Mouse (Mus musculus): ENCODE results near the gene Fam57b. TPM values are rescaled to one million over a fixed set of nuclear protein-coding genes. Genes with fewer than 3 reads are reported as not detected.

Gene Fam57b
- polyA plus RNA-seq, 1 experiment from 2014 or later: 0.74 TPM

GRCm38 (mm10) chr7:126818818-126819217 is 21.4 kb downstream of the Fam57b start:
- no peak overlapping the region for H3K4me2 ChIP-seq
- WGBS: 9% methylated on average over 1 of the region's 1 CpGs

GRCm38 (mm10) chr7:126821835-126822511 is 24.5 kb downstream of the Fam57b start:
- peak; percentile 34; the same call in 1 of the 2 replicates for ATAC-seq (ENCODE audit: insufficient read depth, low FRiP score, low read depth)
- Histone ChIP-seq H3K9ac (no peak overlapping the region), H3K27ac (no peak overlapping the region), H3K4me2 (no peak overlapping the region), H3K4me3 (replicated peaks) (no peak overlapping the region), H3K36me3 (no peaks in the 10 kb centered on the region), H3K9me3 (no peaks in the 10 kb centered on the region), H3K27me3 (replicated peaks) (peaks cover 25% of the 10 kb centered on the region), H3K4me1 (peaks cover 5% of the 10 kb centered on the region; the same call in 1 of the 2 replicates)
- 21% methylated on average over 7 of the region's 7 CpGs for WGBS

More at GRCm38 (mm10) chr7:126818818-126819217, 21.4 kb downstream of the Fam57b start:
- no peak overlapping the region for H3K4me3 ChIP-seq (replicated peaks)
- no peak overlapping the region for H3K27ac ChIP-seq
- no peaks in the 10 kb centered on the region for H3K36me3 ChIP-seq
- no peak for ATAC-seq (ENCODE audit: insufficient read depth, low FRiP score, low read depth)
- H3K4me1 ChIP-seq: peaks cover 5% of the 10 kb centered on the region; the same call in 1 of the 2 replicates
- peaks cover 14% of the 10 kb centered on the region for H3K27me3 ChIP-seq (replicated peaks)
- H3K9me3 ChIP-seq: no peaks in the 10 kb centered on the region
- no peak overlapping the region for H3K9ac ChIP-seq

GRCm38 (mm10) chr7:126822741-126823140 is 25.3 kb downstream of the Fam57b start:
- H3K4me2 ChIP-seq: peak overlapping the region; percentile 46
- H3K4me3 ChIP-seq (replicated peaks): peak overlapping the region; percentile 23; the same call in 1 of the 2 replicates
- no peak overlapping the region for H3K9ac ChIP-seq
- no peak overlapping the region for H3K27ac ChIP-seq
- no peak for ATAC-seq (ENCODE audit: insufficient read depth, low FRiP score, low read depth)
- H3K4me1 ChIP-seq: peaks cover 5% of the 10 kb centered on the region; the same call in 1 of the 2 replicates
- peaks cover 25% of the 10 kb centered on the region for H3K27me3 ChIP-seq (replicated peaks)
- 24% methylated on average over 9 of the region's 9 CpGs for WGBS
- H3K9me3 ChIP-seq: no peaks in the 10 kb centered on the region
- no peaks in the 10 kb centered on the region for H3K36me3 ChIP-seq

- peak overlapping the region; percentile 23 for H3K4me3 ChIP-seq (replicated peaks)
- H3K4me2 ChIP-seq: peak overlapping the region; percentile 46
- peaks cover 5% of the 10 kb centered on the region; the same call in 1 of the 2 replicates for H3K4me1 ChIP-seq
- no peaks in the 10 kb centered on the region for H3K36me3 ChIP-seq
- no peak overlapping the region for H3K9ac ChIP-seq
- under 1% methylated on average over 13 of the region's 19 CpGs for WGBS
- H3K9me3 ChIP-seq: no peaks in the 10 kb centered on the region
- ATAC-seq (ENCODE audit: insufficient read depth, low FRiP score, low read depth): no peak
- H3K27ac ChIP-seq: no peak overlapping the region
- H3K27me3 ChIP-seq (replicated peaks): peaks cover 25% of the 10 kb centered on the region
Observed at GRCm38 (mm10) chr7:126823202-126823711, 25.8 kb downstream of the Fam57b start.

- H3K9ac ChIP-seq: no peak overlapping the region
- ATAC-seq (ENCODE audit: insufficient read depth, low FRiP score, low read depth): no peak
- no peak overlapping the region for H3K27ac ChIP-seq
- no peak overlapping the region for H3K4me3 ChIP-seq (replicated peaks)
- H3K27me3 ChIP-seq (replicated peaks): peaks cover 25% of the 10 kb centered on the region
- WGBS: 17% methylated on average over 10 of the region's 10 CpGs
- no peak overlapping the region for H3K4me2 ChIP-seq
- H3K9me3 ChIP-seq: no peaks in the 10 kb centered on the region
- H3K36me3 ChIP-seq: no peaks in the 10 kb centered on the region
- peaks cover 5% of the 10 kb centered on the region; the same call in 1 of the 2 replicates for H3K4me1 ChIP-seq
Observed at GRCm38 (mm10) chr7:126823940-126824339, 26.5 kb downstream of the Fam57b start.

GRCm38 (mm10) chr7:126825403-126825802 is 27.9 kb downstream of the Fam57b start:
- Histone ChIP-seq H3K36me3 (no peaks in the 10 kb centered on the region), H3K4me1 (peaks cover 5% of the 10 kb centered on the region; the same call in 1 of the 2 replicates), H3K27me3 (replicated peaks) (peaks cover 25% of the 10 kb centered on the region), H3K4me3 (replicated peaks) (no peak overlapping the region), H3K4me2 (no peak overlapping the region), H3K9me3 (no peaks in the 10 kb centered on the region), H3K27ac (no peak overlapping the region), H3K9ac (no peak overlapping the region)
- 16% methylated on average over 8 of the region's 8 CpGs for WGBS
- no peak for ATAC-seq (ENCODE audit: insufficient read depth, low FRiP score, low read depth)

GRCm38 (mm10) chr7:126825952-126826351 is 28.5 kb downstream of the Fam57b start:
- peaks cover 5% of the 10 kb centered on the region; the same call in 1 of the 2 replicates for H3K4me1 ChIP-seq
- no peak overlapping the region for H3K4me2 ChIP-seq
- no peaks in the 10 kb centered on the region for H3K9me3 ChIP-seq
- H3K27ac ChIP-seq: no peak overlapping the region
- peaks cover 25% of the 10 kb centered on the region for H3K27me3 ChIP-seq (replicated peaks)
- H3K36me3 ChIP-seq: no peaks in the 10 kb centered on the region
- H3K4me3 ChIP-seq (replicated peaks): no peak overlapping the region
- 69% methylated on average over 5 of the region's 5 CpGs for WGBS
- no peak for ATAC-seq (ENCODE audit: insufficient read depth, low FRiP score, low read depth)
- H3K9ac ChIP-seq: no peak overlapping the region

- Histone ChIP-seq H3K27me3 (replicated peaks) (no peaks in the 10 kb centered on the region), H3K4me1 (0 out of 2 replicates have a peak, but pooled peaks cover 4% of the 10 kb centered on the region), H3K4me3 (replicated peaks) (peak within 1 kb of the TSS; percentile 27), H3K4me2 (peak within 1 kb of the TSS; percentile 53), H3K27ac (no peak within 1 kb of the TSS), H3K9me3 (no peaks in the 10 kb centered on the region), H3K36me3 (no peaks in the 10 kb centered on the region), H3K9ac (no peak within 1 kb of the TSS)
- WGBS: 46% methylated on average over 5 of the region's 5 CpGs
- ATAC-seq (ENCODE audit: insufficient read depth, low FRiP score, low read depth): no peak
Observed at GRCm38 (mm10) chr7:126831539-126831938, 34.1 kb downstream of the Fam57b start, which contains the start of gene 4930451I11Rik. 4930451I11Rik (minus strand) TSS chr7:126831639.

GRCm38 (mm10) chr7:126832036-126832598 is 34.6 kb downstream of the Fam57b start:
- Histone ChIP-seq H3K4me2 (peak overlapping the region; percentile 53), H3K36me3 (no peaks in the 10 kb centered on the region), H3K27me3 (replicated peaks) (no peaks in the 10 kb centered on the region), H3K4me1 (0 out of 2 replicates have a peak, but pooled peaks cover 4% of the 10 kb centered on the region), H3K4me3 (replicated peaks) (peak overlapping the region; percentile 27), H3K27ac (no peak overlapping the region), H3K9me3 (no peaks in the 10 kb centered on the region), H3K9ac (no peak overlapping the region)
- peak; percentile 78 for ATAC-seq (ENCODE audit: insufficient read depth, low FRiP score, low read depth)
- under 1% methylated on average over 21 of the region's 21 CpGs for WGBS

- Histone ChIP-seq H3K4me1 (0 out of 2 replicates have a peak, but pooled peaks cover 4% of the 10 kb centered on the region), H3K4me2 (no peak overlapping the region), H3K4me3 (replicated peaks) (no peak overlapping the region), H3K9ac (no peak overlapping the region), H3K9me3 (no peaks in the 10 kb centered on the region), H3K36me3 (no peaks in the 10 kb centered on the region), H3K27ac (no peak overlapping the region), H3K27me3 (replicated peaks) (no peaks in the 10 kb centered on the region)
- 100% methylated on average over 1 of the region's 1 CpGs for WGBS
- ATAC-seq (ENCODE audit: insufficient read depth, low FRiP score, low read depth): no peak
Observed at GRCm38 (mm10) chr7:126833294-126833693, 35.8 kb downstream of the Fam57b start.

- no peak overlapping the region for H3K4me3 ChIP-seq (replicated peaks)
- H3K9me3 ChIP-seq: no peaks in the 10 kb centered on the region
- no peak overlapping the region for H3K27ac ChIP-seq
- H3K4me2 ChIP-seq: no peak overlapping the region
- H3K9ac ChIP-seq: no peak overlapping the region
- peaks cover 7% of the 10 kb centered on the region for H3K27me3 ChIP-seq (replicated peaks)
- no peaks in the 10 kb centered on the region for H3K36me3 ChIP-seq
- WGBS: 74% methylated on average over 9 of the region's 9 CpGs
- H3K4me1 ChIP-seq: peaks cover 12% of the 10 kb centered on the region
- ATAC-seq (ENCODE audit: insufficient read depth, low FRiP score, low read depth): no peak
Observed at GRCm38 (mm10) chr7:126843276-126843675, 45.8 kb downstream of the Fam57b start.

- 89% methylated on average over 2 of the region's 2 CpGs for WGBS
Observed at GRCm38 (mm10) chr7:126845516-126845915, 48.0 kb downstream of the Fam57b start.

More at GRCm38 (mm10) chr7:126845516-126845915, 48.0 kb downstream of the Fam57b start:
- Histone ChIP-seq H3K9me3 (no peaks in the 10 kb centered on the region), H3K27me3 (replicated peaks) (peaks cover 22% of the 10 kb centered on the region), H3K27ac (no peak overlapping the region), H3K4me1 (peaks cover 15% of the 10 kb centered on the region), H3K36me3 (no peaks in the 10 kb centered on the region), H3K9ac (no peak overlapping the region), H3K4me2 (no peak overlapping the region), H3K4me3 (replicated peaks) (no peak overlapping the region)
- no peak for ATAC-seq (ENCODE audit: insufficient read depth, low FRiP score, low read depth)
